Mouse (Mus musculus): ENCODE results near the gene Cxcl17.
"Not testable (repeated sequence)": the region's sequence is repeated elsewhere in the genome, so short reads cannot be mapped to it uniquely, and the experiment has no call there.

Gene Cxcl17

GRCm38 (mm10) chr7:25412833-25413441 is at the start of gene Cxcl17:
Gene Cxcl17 (minus strand): TSS chr7:25412886.
- no peak for DNase-seq (ENCODE audit: low spot score in 2 of 2)

DNA sequence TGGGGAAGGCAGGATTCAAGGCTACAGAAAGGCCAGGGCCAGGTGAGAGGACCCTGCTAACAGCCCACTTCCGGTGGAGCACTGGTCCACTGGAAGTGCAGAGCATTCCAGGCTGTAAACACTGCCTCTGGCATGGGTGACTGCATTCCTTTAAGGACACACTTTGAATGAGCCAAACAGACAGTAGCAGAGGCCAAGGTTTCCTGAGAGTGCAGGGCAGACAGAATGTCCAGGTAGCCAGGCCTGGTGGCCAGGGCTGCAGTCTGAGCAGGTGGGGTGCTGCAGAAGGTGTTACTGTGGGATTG is 49.3 kb upstream of the Cxcl17 start:
- DNase-seq (ENCODE audit: low spot score in 2 of 2), result not testable (repeated sequence)

GRCm38 (mm10) chr7:25461336-25462032 is 48.8 kb upstream of the Cxcl17 start:
- peak; percentile 7 to 17 for DNase-seq (ENCODE audit: low spot score in 2 of 2)

DNA sequence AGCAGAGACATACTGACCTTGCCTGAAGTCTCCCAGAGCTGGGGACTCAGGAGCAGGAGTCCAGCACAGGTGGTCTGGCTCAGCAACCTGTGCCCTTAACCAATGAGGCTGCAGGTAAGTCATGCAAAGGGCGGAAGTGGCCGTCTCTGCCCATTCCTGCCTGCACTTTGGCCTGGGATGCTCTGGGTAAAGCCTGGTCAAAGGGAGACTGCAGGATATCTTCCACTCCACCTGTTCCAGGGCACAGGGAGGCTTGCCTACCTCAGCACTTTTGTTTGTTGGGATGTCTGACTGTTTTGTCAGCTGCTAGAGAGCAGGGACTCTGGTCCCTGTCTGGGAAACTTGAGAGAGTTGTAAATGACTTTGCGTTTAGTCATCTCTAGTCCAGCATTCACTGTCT is 39.4 kb upstream of the Cxcl17 start:
- DNase-seq (ENCODE audit: low spot score in 2 of 2), result no peak

GRCm38 (mm10) chr7:25449913-25450890 is 37.5 kb upstream of the Cxcl17 start:
- DNase-seq (ENCODE audit: low spot score in 2 of 2), result no peak

- DNase-seq (ENCODE audit: low spot score in 2 of 2), result no peak
These were observed 28.1 kb upstream of the Cxcl17 start for GRCm38 (mm10) chr7:25440816-25441153.

GRCm38 (mm10) chr7:25439978-25440815 is 27.5 kb upstream of the Cxcl17 start:
- no peak for DNase-seq (ENCODE audit: low spot score in 2 of 2)

DNA sequence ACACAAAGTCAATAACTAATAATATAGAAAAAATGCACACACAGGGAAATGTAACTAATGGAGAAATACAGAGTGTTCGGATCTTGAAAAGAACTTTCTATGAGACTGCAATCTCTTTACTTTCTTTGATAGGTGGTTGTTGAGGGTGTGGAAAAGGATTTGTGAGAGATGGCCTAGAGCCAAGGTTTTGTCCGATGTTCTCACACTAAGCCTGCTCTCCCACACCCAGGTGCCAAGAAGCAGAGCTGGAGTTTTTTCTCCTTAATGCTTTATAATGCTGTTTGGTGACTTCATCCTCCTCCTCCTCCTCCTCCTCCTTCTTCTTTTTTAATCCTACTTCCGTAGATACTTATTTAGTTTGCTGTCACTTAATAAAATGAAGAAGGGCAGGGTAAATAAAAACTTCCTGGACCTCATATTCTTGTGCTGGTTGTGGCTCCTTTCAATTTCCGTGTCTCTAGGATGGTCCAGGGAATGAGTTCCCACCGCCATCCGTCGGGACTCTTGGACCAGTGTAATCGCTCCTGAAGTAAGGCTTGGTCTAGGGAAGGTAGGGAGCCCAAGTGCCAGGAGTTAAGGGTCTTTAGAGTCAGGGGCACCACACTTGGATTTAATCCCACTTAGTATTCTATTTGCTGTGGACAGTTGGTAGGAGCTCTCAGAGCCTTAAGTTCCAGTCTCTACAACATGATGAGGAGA is 26.6 kb upstream of the Cxcl17 start:
- DNase-seq (ENCODE audit: low spot score in 2 of 2), result no peak

DNA sequence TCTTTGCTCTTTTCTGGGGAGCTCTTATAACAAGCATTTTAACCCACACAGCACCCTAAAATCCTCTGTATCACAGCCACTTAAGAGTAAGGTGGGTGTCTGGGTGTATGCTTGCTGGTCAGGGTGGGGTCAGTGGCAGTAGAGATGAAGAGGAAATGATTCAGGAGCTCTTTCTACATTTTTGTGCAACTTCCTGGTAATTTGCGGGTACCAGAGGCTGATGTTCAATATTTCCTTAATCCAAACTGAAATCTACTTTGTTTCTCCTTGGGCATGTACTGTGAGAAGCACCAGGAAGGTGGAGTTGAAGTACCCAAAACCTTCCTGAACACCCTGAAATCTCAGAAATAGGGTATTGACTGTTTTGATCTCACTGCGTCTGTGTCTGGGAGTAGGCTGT is 24.0 kb upstream of the Cxcl17 start:
- DNase-seq (ENCODE audit: low spot score in 2 of 2), result no peak

DNA sequence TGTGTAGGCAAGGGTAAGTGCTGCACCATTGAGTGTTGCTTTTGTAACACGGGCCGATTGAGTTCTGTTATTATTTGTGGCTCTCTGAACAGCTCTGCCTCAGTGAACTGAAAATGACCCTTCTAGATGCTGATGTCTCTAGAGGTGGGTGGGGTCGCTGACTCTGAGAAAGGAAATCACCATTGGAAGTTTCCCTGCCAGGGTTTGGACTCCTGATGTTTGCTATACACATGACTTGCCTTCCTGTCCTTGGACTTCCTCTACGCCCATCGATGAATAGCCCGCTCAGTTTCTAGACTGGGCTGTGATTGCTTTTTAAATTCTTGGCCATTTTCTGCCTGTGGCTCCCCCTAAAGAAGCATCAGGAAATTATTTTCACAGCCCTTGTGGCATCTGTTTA is 23.5 kb upstream of the Cxcl17 start:
- DNase-seq (ENCODE audit: low spot score in 2 of 2), result no peak

DNA sequence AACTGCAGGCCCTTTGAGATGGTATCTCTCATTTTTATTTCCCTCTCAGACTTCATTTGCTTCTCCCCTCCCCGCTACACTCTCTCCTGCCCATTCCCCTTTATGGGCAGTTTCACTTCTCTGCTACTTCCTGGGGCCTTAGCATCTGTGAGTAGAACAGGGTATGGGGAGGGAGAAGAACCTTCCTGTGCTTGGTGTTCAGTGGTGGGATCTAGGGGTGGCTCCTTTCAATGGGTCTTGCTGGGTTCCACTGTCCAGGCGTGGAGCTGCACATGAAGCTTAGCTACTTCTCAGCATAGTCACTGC is 22.8 kb upstream of the Cxcl17 start:
- no peak for DNase-seq (ENCODE audit: low spot score in 2 of 2)

DNA sequence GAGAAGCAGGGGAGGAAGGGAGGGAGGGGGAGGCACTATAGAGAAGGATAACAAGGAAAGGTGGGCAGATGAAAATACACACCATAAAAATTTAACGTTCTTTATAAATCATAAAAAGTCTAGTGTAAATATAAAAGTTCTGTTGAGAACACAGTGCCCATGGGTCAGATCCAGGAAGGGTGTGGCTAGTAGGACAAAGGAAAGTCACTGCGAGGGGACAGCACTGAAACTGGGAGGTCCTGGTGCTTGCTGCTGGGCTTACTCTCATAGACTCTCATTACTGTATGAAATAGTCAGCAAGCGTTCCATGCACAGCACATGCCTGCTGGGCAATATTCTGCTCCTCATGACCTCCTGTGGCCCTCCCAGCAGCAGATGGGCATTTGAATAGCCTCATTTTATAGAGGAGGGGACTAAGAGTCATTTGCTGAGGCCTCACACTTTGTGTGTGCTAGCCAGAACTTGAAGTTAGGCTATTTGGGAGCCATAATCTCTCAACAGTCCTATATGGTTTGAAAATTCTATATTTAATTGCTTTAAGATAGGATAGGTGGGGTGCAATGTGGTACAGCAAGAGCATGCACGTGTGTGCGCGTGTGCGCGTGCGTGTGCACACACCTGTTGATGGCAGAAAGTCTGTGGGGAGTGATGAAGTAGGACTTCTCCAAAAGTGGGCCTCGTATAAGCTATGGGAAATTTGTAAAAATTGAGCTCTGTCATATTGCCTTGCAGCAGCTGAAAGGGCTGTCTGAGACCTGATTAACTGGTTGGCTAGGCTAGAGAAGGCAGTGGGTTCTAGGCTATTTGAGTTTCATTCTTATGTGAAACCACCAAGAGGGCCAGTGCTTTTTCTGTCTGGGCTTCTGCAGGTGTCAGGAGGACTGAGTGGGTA is 22.2 kb upstream of the Cxcl17 start:
- no peak for DNase-seq (ENCODE audit: low spot score in 2 of 2)

- DNase-seq (ENCODE audit: low spot score in 2 of 2), result no peak
These were observed 21.3 kb upstream of the Cxcl17 start for GRCm38 (mm10) chr7:25433781-25434560.

DNA sequence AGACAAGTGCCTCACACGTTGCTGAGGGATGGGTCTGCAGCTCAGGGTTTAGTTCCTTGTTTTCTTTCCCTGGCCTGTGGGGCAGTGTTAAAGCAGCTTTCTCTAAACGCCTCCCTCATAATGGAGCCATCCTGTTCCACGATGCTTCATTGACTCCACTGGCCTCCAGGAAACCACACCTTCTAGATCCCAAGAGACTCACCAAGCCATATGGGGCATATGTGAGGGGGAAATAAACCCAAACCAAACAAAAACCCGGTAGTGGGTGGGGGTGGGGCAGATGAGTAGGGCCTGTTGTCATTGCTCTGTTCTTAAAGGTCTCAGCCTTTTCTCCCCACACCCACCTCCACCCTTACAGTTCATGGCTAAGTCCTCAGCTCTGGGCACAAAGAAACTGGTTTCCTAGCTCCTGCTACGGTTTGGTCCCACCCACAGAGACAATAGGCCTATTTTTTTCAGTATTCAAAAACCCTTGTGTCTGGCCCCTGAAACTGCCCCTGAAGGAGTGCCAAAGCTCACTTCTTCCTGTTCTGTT is 20.4 kb upstream of the Cxcl17 start:
- DNase-seq (ENCODE audit: low spot score in 2 of 2), result no peak

DNA sequence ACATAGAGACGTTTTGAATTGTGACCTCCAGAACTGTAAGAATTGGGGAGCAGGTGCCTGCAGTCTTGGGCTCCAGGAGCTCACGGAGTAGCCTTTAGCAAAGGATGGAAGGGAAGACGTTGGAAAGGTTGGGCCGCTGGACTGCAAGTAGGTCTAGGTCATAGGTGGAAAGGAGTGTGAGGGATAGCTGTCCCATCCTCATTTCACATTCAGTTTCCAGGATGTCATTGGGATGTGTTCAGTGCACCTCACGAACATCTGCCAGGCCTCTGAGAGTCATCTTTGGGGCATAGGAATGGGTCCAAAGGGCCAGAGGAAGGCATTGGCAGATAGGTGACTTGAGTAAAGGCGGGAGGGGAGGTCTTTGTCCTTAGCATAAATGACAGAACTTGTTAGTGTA is 19.7 kb upstream of the Cxcl17 start:
- no peak for DNase-seq (ENCODE audit: low spot score in 2 of 2)

- DNase-seq (ENCODE audit: low spot score in 2 of 2), result no peak
These were observed 17.4 kb upstream of the Cxcl17 start for GRCm38 (mm10) chr7:25429886-25430784.

DNA sequence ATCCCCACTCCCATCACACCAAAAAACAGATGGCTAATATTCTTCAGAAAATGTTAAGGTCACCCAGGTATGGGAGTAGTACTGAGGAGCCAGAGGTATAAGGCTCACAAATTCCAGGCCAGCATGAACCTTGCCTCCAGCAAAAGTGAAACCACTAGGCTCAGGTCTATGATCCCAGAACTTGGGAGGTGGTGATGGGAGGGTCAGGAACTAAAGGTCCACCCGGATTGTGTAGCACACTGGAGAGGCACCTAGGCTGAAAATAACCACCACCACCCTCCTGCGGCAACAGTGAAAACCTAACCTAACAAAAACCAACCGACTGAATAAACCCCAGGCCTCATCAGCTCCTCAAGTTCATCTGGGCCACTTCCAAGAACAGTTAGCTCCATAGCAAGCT is 15.6 kb upstream of the Cxcl17 start:
- DNase-seq (ENCODE audit: low spot score in 2 of 2), result no peak

DNA sequence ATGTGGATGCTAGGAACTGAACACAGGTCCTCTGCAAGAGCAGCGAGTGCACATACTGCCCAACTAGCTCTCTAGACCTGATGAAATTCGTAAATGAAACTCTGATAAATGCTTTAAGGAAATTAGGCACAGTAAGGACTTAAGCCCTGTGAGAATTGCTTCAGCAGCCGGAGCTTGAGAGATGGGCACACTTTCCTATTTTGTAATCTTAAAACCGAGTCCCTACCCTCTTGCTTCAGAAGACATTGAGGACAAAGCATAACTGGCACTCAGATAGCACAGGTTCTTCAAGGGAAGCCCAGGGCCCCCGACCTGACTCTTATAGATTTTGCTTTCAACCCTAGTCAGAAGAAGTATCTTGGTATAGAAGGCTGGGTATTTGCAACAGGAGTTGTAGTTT is 14.5 kb upstream of the Cxcl17 start:
- no peak for DNase-seq (ENCODE audit: low spot score in 2 of 2)
